Mouse (Mus musculus) mouse embryonic stem cell (cell line): ENCODE measurements around the gene Atf6b.

Experiments used
- in situ Hi-C, 2 experiments: fragments of 300-500 bp; cut with MboI; formaldehyde crosslinking; loops; 1 replicate in 1 of 2; 3 replicates in 1 of 2; pipeline ENCODE4 v1.14.3; 2019 to 2020; ENCODE audit warnings: low sequenced_read_pairs in 2 of 2, low pct_unique_long_range_greater_than_20kb in 1 of 2, mixed read lengths in 1 of 2; ENCODE audit not compliant: unreplicated experiment in 1 of 2

Gene Atf6b

GRCm38 (mm10) chr17:34624981-34625380 lies 22.0 kb upstream of the Atf6b start:
- in situ Hi-C loops: loop anchor here in 1 of 2 experiments (5.0 kb wide), 1 partner anchor 48 kb away; no protein-coding TSS in a partner anchor

GRCm38 (mm10) chr17:34626062-34626772 lies 20.7 kb upstream of the Atf6b start:
- in situ Hi-C loops: loop anchor here in 1 of 2 experiments (5.0 kb wide), 1 partner anchor 49 kb away; no protein-coding TSS in a partner anchor

GRCm38 (mm10) chr17:34626773-34627092 lies 20.2 kb upstream of the Atf6b start:
- in situ Hi-C loops: loop anchor here in 1 of 2 experiments (5.0 kb wide), 1 partner anchor 49 kb away; no protein-coding TSS in a partner anchor

- in situ Hi-C loops: loop anchor here in 1 of 2 experiments (5.0 kb wide), 1 partner anchor 50 kb away; no protein-coding TSS in a partner anchor
Observed at GRCm38 (mm10) chr17:34627093-34627942, 19.6 kb upstream of the Atf6b start.

- in situ Hi-C loops: loop anchor here in 1 of 2 experiments (5.0 kb wide), 1 partner anchor 51 kb away; no protein-coding TSS in a partner anchor
Observed at GRCm38 (mm10) chr17:34627943-34628643, 18.9 kb upstream of the Atf6b start, which contains the start of gene Ppt2. Gene Ppt2, minus strand, starts transcription at chr17:34628510.

GRCm38 (mm10) chr17:34628644-34628967 lies 18.3 kb upstream of the Atf6b start:
- in situ Hi-C loops: loop anchor here in 1 of 2 experiments (5.0 kb wide), 1 partner anchor 51 kb away; no protein-coding TSS in a partner anchor

GRCm38 (mm10) chr17:34629221-34629751 lies 17.7 kb upstream of the Atf6b start, which contains the start of gene Prrt1:
Gene Prrt1, plus strand, starts transcription at chr17:34629533.
- in situ Hi-C loops: loop anchor here in 1 of 2 experiments (5.0 kb wide), 1 partner anchor 52 kb away; no protein-coding TSS in a partner anchor

GRCm38 (mm10) chr17:34629796-34630603 lies 16.9 kb upstream of the Atf6b start:
- in situ Hi-C loops: loop anchor here in 1 of 2 experiments (5.0 kb wide), 1 partner anchor 53 kb away; no protein-coding TSS in a partner anchor

- in situ Hi-C loops: no loop called here
Observed at GRCm38 (mm10) chr17:34630761-34631301, 16.1 kb upstream of the Atf6b start.

- in situ Hi-C loops: no loop called here
Observed at GRCm38 (mm10) chr17:34631647-34632046, 15.3 kb upstream of the Atf6b start.

- in situ Hi-C loops: no loop called here
Observed at GRCm38 (mm10) chr17:34632261-34632691, 14.7 kb upstream of the Atf6b start.

GRCm38 (mm10) chr17:34635671-34636070 lies 11.3 kb upstream of the Atf6b start:
- in situ Hi-C loops: no loop called here

- in situ Hi-C loops: no loop called here
Observed at GRCm38 (mm10) chr17:34637459-34637858, 9.5 kb upstream of the Atf6b start.

GRCm38 (mm10) chr17:34639461-34640255 lies 7.3 kb upstream of the Atf6b start:
- in situ Hi-C loops: loop anchor here in 1 of 2 experiments (10.0 kb wide), 1 partner anchor 305 kb away; no protein-coding TSS in a partner anchor

- in situ Hi-C loops: loop anchor here in 1 of 2 experiments (10.0 kb wide), 1 partner anchor 304 kb away; no protein-coding TSS in a partner anchor
Observed at GRCm38 (mm10) chr17:34640778-34641601, 6.0 kb upstream of the Atf6b start.
